ENCODE assay signal across 8 mouse cellular contexts in the genomic region with DNA sequence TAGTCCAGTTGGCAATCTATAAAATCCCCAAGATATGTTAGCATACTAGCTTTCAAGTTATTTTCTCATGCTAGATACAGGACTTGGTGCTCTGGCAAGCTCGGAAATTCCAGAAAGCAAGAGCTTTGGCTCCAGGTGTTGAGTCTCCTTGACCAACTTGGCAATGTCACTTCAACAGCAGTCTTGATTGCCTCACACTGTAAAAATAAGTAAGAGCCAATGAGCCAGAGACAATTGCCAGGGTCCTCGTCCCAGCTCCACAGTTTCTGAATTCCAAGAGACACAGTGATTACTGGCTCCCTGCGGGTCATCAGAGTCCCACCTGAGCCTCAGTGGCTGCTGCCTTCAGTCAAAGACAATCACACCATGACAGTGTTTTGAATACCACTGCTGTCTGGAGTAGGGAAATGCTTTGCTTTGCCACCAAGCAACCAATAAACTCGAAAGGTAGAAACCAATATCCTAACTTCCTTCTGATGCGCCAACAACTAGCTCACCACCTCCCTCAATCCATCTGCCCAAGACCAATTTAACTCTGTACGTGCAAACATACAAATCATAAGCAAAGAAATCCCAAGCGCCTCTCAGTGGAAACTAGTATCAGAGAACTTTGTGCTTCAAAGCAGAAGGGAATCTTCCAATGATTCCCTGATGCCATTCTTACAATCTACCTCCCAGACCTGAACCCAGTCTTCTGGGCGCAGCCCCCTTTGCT. TPM values are rescaled to one million over a fixed set of nuclear protein-coding genes. Genes with fewer than 3 reads are reported as not detected.
DNase-seq lines count a peak whose midpoint lies in the region; ATAC-seq and TF ChIP-seq lines count a peak whose summit lies in the region.

No protein-coding gene starts in this region.

- TF ChIP-seq POLR2A in olfactory bulb, adult 2 months (IDR thresholded peaks at IDR 0.05; ENCODE audit: insufficient read depth, low read depth, low read length), result no peak

- H3K27ac ChIP-seq in lung, embryonic 15.5 days, result peak overlapping the region; percentile 89; the same call in 1 of the 2 replicates
- peak overlapping the region; percentile 71; the same call in 1 of the 2 replicates for H3K27ac ChIP-seq in forebrain, embryonic 12.5 days
- H3K27ac ChIP-seq in limb, embryonic 11.5 days (replicated peaks; ENCODE audit: low read depth, low read length), result no peak overlapping the region
- H3K27ac ChIP-seq in olfactory bulb, adult 2 months (ENCODE audit: insufficient read depth, low read depth, low read length), result no peak overlapping the region

- no peak for DNase-seq in lung, postnatal 25 days (ENCODE audit: low spot score)
- no peak for DNase-seq in limb, embryonic 11.5 days (ENCODE audit: low spot score)
- no peak for DNase-seq in left cerebral cortex, adult 9 months (ENCODE audit: low spot score in 2 of 2)
- DNase-seq in T-cell, adult 2 months (ENCODE audit: low spot score), result no peak
- DNase-seq in frontal cortex, postnatal 10 days (ENCODE audit: low spot score in 2 of 2), result no peak

- 41% methylated on average over 8 of the region's 8 CpGs for WGBS in lung, embryonic 15.5 days
- 52% methylated on average over 8 of the region's 8 CpGs for WGBS in forebrain, embryonic 12.5 days
- 51% methylated on average over 8 of the region's 8 CpGs for WGBS in limb, embryonic 11.5 days
- 34% methylated on average over 8 of the region's 8 CpGs for WGBS in olfactory bulb, adult 2 months

- H3K4me3 ChIP-seq in lung, embryonic 15.5 days, result peak overlapping the region; percentile 93
- H3K4me3 ChIP-seq in forebrain, embryonic 12.5 days (replicated peaks), result peak overlapping the region; percentile 67
- peak overlapping the region; percentile 66 for H3K4me3 ChIP-seq in limb, embryonic 11.5 days (ENCODE audit: low read depth, low read length)
- H3K4me3 ChIP-seq in olfactory bulb, adult 2 months (ENCODE audit: insufficient read depth, low read depth, low read length), result peak overlapping the region; percentile 80

- H3K36me3 ChIP-seq in lung, embryonic 15.5 days, result peaks cover 32% of the 10 kb centered on the region
- H3K36me3 ChIP-seq in forebrain, embryonic 12.5 days (replicated peaks), result peaks cover 31% of the 10 kb centered on the region
- no peaks in the 10 kb centered on the region; the same call in 1 of the 2 replicates for H3K36me3 ChIP-seq in limb, embryonic 11.5 days (ENCODE audit: control insufficient read depth, insufficient read depth, low read length)

- H3K9me3 ChIP-seq in lung, embryonic 15.5 days, result no peaks in the 10 kb centered on the region
- no peaks in the 10 kb centered on the region for H3K9me3 ChIP-seq in forebrain, embryonic 12.5 days
- H3K9me3 ChIP-seq in limb, embryonic 11.5 days (ENCODE audit: control insufficient read depth, low read length), result no peaks in the 10 kb centered on the region

- H3K4me2 ChIP-seq in lung, embryonic 15.5 days, result peak overlapping the region; percentile 88
- peak overlapping the region; percentile 69 for H3K4me2 ChIP-seq in forebrain, embryonic 12.5 days
- peak overlapping the region; percentile 64 for H3K4me2 ChIP-seq in limb, embryonic 11.5 days (ENCODE audit: low read depth, severe bottlenecking)

- H3K9ac ChIP-seq in lung, embryonic 15.5 days, result peak overlapping the region; percentile 62
- peak overlapping the region; percentile 66 for H3K9ac ChIP-seq in forebrain, embryonic 12.5 days
- H3K9ac ChIP-seq in limb, embryonic 11.5 days (ENCODE audit: low read length), result peak overlapping the region; percentile 69

- H3K27me3 ChIP-seq in lung, embryonic 15.5 days, result no peaks in the 10 kb centered on the region
- H3K27me3 ChIP-seq in forebrain, embryonic 12.5 days, result no peaks in the 10 kb centered on the region
- H3K27me3 ChIP-seq in limb, embryonic 11.5 days (ENCODE audit: control insufficient read depth, insufficient read depth, low read length), result no peaks in the 10 kb centered on the region

- TF ChIP-seq CTCF in olfactory bulb, adult 2 months (IDR thresholded peaks at IDR 0.05; ENCODE audit: insufficient read depth, low read depth, low read length), result no peak

- ATAC-seq in lung, embryonic 15.5 days (ENCODE audit: borderline replicate concordance, extremely low read depth, low FRiP score, low TSS enrichment), result no peak
- ATAC-seq in forebrain, embryonic 12.5 days (ENCODE audit: low FRiP score), result no peak
- ATAC-seq in limb, embryonic 11.5 days (ENCODE audit: insufficient number of reproducible peaks, low FRiP score, low TSS enrichment, low read depth), result no peak

- peaks cover 36% of the 10 kb centered on the region for H3K4me1 ChIP-seq in lung, embryonic 15.5 days
- peaks cover 12% of the 10 kb centered on the region for H3K4me1 ChIP-seq in forebrain, embryonic 12.5 days
- peaks cover 6% of the 10 kb centered on the region; the same call in 1 of the 2 replicates for H3K4me1 ChIP-seq in limb, embryonic 11.5 days (ENCODE audit: control insufficient read depth, insufficient read depth, low read length)
- peaks cover 15% of the 10 kb centered on the region for H3K4me1 ChIP-seq in olfactory bulb, adult 2 months (ENCODE audit: control insufficient read depth, insufficient read depth, low read length)

RNA-seq across cellular contexts. Expression of gene Wdr91, which starts 0.9 kb away (rescaled TPM):
- polyA plus RNA-seq in lung, embryonic 15.5 days (2015; fragmentation: Nextera tagmentation; extraction: Ambion mirVana), result 15.8 and 17.2 TPM in 2 replicates
- 11.0 and 12.3 TPM in 2 replicates for polyA plus RNA-seq in forebrain, embryonic 12.5 days (2016; fragmentation: Nextera tagmentation; extraction: Ambion mirVana)
- 10.3 and 10.9 TPM in 2 replicates for polyA plus RNA-seq in limb, embryonic 11.5 days (2014; fragmentation: Nextera tagmentation; extraction: Ambion mirVana)
- polyA plus RNA-seq in olfactory bulb, adult 2 months (2012; ENCODE audit: insufficient read depth, insufficient read length, low replicate concordance, missing spikeins), result not detected in 2 replicates

RNA-seq across cellular contexts. Expression of gene Stra8, which starts 10.2 kb away (rescaled TPM):
- not detected in 2 replicates for polyA plus RNA-seq in lung, embryonic 15.5 days (2015; fragmentation: Nextera tagmentation; extraction: Ambion mirVana)
- not detected in 2 replicates for polyA plus RNA-seq in forebrain, embryonic 12.5 days (2016; fragmentation: Nextera tagmentation; extraction: Ambion mirVana)
- not detected in 2 replicates for polyA plus RNA-seq in limb, embryonic 11.5 days (2014; fragmentation: Nextera tagmentation; extraction: Ambion mirVana)
- polyA plus RNA-seq in olfactory bulb, adult 2 months (2012; ENCODE audit: insufficient read depth, insufficient read length, low replicate concordance, missing spikeins), result not detected in 2 replicates

RNA-seq across cellular contexts. Expression of gene Cyren, which starts 31.9 kb away (rescaled TPM):
- 21.6 and 22.4 TPM in 2 replicates for polyA plus RNA-seq in lung, embryonic 15.5 days (2015; fragmentation: Nextera tagmentation; extraction: Ambion mirVana)
- 16.4 and 16.8 TPM in 2 replicates for polyA plus RNA-seq in forebrain, embryonic 12.5 days (2016; fragmentation: Nextera tagmentation; extraction: Ambion mirVana)
- 15.0 and 15.2 TPM in 2 replicates for polyA plus RNA-seq in limb, embryonic 11.5 days (2014; fragmentation: Nextera tagmentation; extraction: Ambion mirVana)
- polyA plus RNA-seq in olfactory bulb, adult 2 months (2012; ENCODE audit: insufficient read depth, insufficient read length, low replicate concordance, missing spikeins), result not detected in 2 replicates

RNA-seq across cellular contexts. Expression of gene Tmem140, which starts 46.8 kb away (rescaled TPM):
- polyA plus RNA-seq in lung, embryonic 15.5 days (2015; fragmentation: Nextera tagmentation; extraction: Ambion mirVana), result 4.9 and 5.4 TPM in 2 replicates
- 1.5 and 1.8 TPM in 2 replicates for polyA plus RNA-seq in forebrain, embryonic 12.5 days (2016; fragmentation: Nextera tagmentation; extraction: Ambion mirVana)
- 1.3 and 1.6 TPM in 2 replicates for polyA plus RNA-seq in limb, embryonic 11.5 days (2014; fragmentation: Nextera tagmentation; extraction: Ambion mirVana)
- polyA plus RNA-seq in olfactory bulb, adult 2 months (2012; ENCODE audit: insufficient read depth, insufficient read length, low replicate concordance, missing spikeins), result not detected in 2 replicates

Comparison
In these comparisons a context has a peak if more than half of its experiments do, and no peak if none do; other contexts are left out.
1. H3K27ac ChIP-seq: peak in lung, embryonic 15.5 days (single experiment) and forebrain, embryonic 12.5 days (single experiment); none in limb, embryonic 11.5 days (single experiment) and olfactory bulb, adult 2 months (single experiment).
2. RNA of gene Cyren, which starts 31.9 kb away (polyA plus RNA-seq): 21.6 to 22.4 TPM in lung, embryonic 15.5 days, 16.4 to 16.8 TPM in forebrain, embryonic 12.5 days and 15.0 to 15.2 TPM in limb, embryonic 11.5 days; not detected in olfactory bulb, adult 2 months; every median in the first group is over 10 times any median in the second.
3. Peak in every context shown above with its lines, with median percentiles within 50 percentile points of each other: H3K4me2 ChIP-seq, H3K4me3 ChIP-seq and H3K9ac ChIP-seq.